Comparison of ENCODE assay signal across 21 mouse cellular contexts in the genomic region with DNA sequence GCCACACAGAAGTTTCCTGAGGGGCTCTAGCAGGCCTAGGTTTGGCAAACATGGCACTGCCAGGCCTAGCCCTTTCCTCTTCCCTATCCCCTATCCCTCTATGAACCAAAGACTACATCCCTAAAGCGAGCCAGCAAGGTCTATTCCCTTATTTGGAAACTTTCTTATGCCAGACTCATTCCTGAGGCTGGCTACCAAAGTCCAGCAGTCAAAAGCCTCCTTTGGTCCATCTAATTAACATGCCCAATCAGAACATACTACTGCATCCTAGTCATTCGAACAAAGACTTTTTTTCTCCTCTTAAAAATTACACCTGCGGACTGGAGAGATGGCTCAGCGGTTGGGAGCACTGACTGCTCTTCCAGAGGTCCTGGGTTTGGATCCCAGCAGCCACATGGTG. TPM values are rescaled to one million over a fixed set of nuclear protein-coding genes. Genes with fewer than 3 reads are reported as not detected.
A peak's percentile ranks its signal among the peaks of the same experiment; 100 is the strongest.
DNase-seq lines count a peak whose midpoint lies in the region; ATAC-seq and TF ChIP-seq lines count a peak whose summit lies in the region.
"Had no signal": no experiment of that assay in that cellular context is flagged by ENCODE, and none has a peak within 500 bp of the region (broad histone marks: within the 10 kb centered on the region; RNA-seq: fewer than 3 reads in every experiment).

No protein-coding gene starts in this region.

- H3K27ac ChIP-seq in kidney, adult 2 months (ENCODE audit: insufficient read depth, low read depth, low read length): no peak overlapping the region
- H3K27ac ChIP-seq in kidney, embryonic 15.5 days: no peak overlapping the region
- no peak overlapping the region for H3K27ac ChIP-seq in kidney, embryonic 16.5 days (ENCODE audit: low read length)
- H3K27ac ChIP-seq: embryonic facial prominence, embryonic 13.5 days; embryonic facial prominence, embryonic 15.5 days; forebrain, embryonic 10.5 days; forebrain, embryonic 12.5 days had no signal

- H3K27me3 ChIP-seq in kidney, adult 2 months (replicated peaks; ENCODE audit: control insufficient read depth, insufficient read depth, low read length): no peaks in the 10 kb centered on the region
- peaks cover 77% of the 10 kb centered on the region for H3K27me3 ChIP-seq in kidney, embryonic 15.5 days
- peaks cover 24% of the 10 kb centered on the region for H3K27me3 ChIP-seq in kidney, embryonic 16.5 days (ENCODE audit: insufficient read depth, low read length)

- peak; percentile 71 for DNase-seq in kidney, adult 2 months
- DNase-seq in kidney, adult 9 months: peak; percentile 59
- DNase-seq: adrenal gland, adult 2 months; adrenal gland, postnatal 10 days; adrenal gland, postnatal 25 days; cerebellum, adult 11 months; cerebellum, adult 18-20 months; cerebellum, adult 8-10 months; cerebellum, adult 9-11 months; cerebellum, postnatal 14 days; cerebellum, postnatal 36 days; embryo, embryonic 11 days had no signal

- no peak overlapping the region for H3K4me2 ChIP-seq in kidney, embryonic 15.5 days
- H3K4me2 ChIP-seq in kidney, embryonic 16.5 days (replicated peaks; ENCODE audit: low read depth, low read length): no peak overlapping the region
- H3K4me2 ChIP-seq: embryonic facial prominence, embryonic 13.5 days; embryonic facial prominence, embryonic 15.5 days; forebrain, embryonic 12.5 days had no signal

- H3K36me3 ChIP-seq in kidney, adult 2 months (ENCODE audit: control insufficient read depth, insufficient read depth, low read length): no peaks in the 10 kb centered on the region
- no peaks in the 10 kb centered on the region for H3K36me3 ChIP-seq in kidney, embryonic 15.5 days
- H3K36me3 ChIP-seq in kidney, embryonic 16.5 days (ENCODE audit: insufficient read depth, low read length): no peaks in the 10 kb centered on the region
- H3K36me3 ChIP-seq: embryonic facial prominence, embryonic 13.5 days; embryonic facial prominence, embryonic 15.5 days; forebrain, embryonic 10.5 days; forebrain, embryonic 12.5 days had no signal

- no peak for ATAC-seq in kidney, embryonic 15.5 days (replicated peaks; ENCODE audit: low FRiP score)
- no peak for ATAC-seq in kidney, embryonic 16.5 days (ENCODE audit: low FRiP score, low TSS enrichment)
- ATAC-seq: forebrain, embryonic 14.5 days; forebrain, embryonic 16.5 days had no signal

- WGBS in kidney, adult 2 months: 51% methylated on average over 4 of the region's 4 CpGs
- WGBS in kidney, embryonic 15.5 days: 84% methylated on average over 4 of the region's 4 CpGs
- WGBS in kidney, embryonic 16.5 days: 83% methylated on average over 4 of the region's 4 CpGs

- H3K9ac ChIP-seq in kidney, embryonic 15.5 days: no peak overlapping the region
- H3K9ac ChIP-seq in kidney, embryonic 16.5 days (replicated peaks; ENCODE audit: low read length): no peak overlapping the region
- H3K9ac ChIP-seq: embryonic facial prominence, embryonic 13.5 days; embryonic facial prominence, embryonic 15.5 days; forebrain, embryonic 12.5 days had no signal

- no peak for TF ChIP-seq POLR2A in kidney, adult 2 months (IDR thresholded peaks at IDR 0.05; ENCODE audit: low read depth, low read length)

- H3K4me1 ChIP-seq in kidney, adult 2 months (ENCODE audit: control insufficient read depth, insufficient read depth, low read length): peaks cover 4% of the 10 kb centered on the region; the same call in 1 of the 2 replicates
- H3K4me1 ChIP-seq in kidney, embryonic 15.5 days: peaks cover 9% of the 10 kb centered on the region; the same call in 1 of the 2 replicates
- H3K4me1 ChIP-seq in kidney, embryonic 16.5 days (ENCODE audit: insufficient read depth, low read length): no peaks in the 10 kb centered on the region

- H3K9me3 ChIP-seq in kidney, embryonic 15.5 days (replicated peaks): no peaks in the 10 kb centered on the region
- H3K9me3 ChIP-seq in kidney, embryonic 16.5 days (ENCODE audit: low read length): no peaks in the 10 kb centered on the region
- H3K9me3 ChIP-seq: embryonic facial prominence, embryonic 13.5 days; embryonic facial prominence, embryonic 15.5 days; forebrain, embryonic 10.5 days; forebrain, embryonic 12.5 days had no signal

- TF ChIP-seq CTCF in kidney, adult 2 months (conservative IDR thresholded peaks at IDR 0.05; ENCODE audit: insufficient read depth, insufficient read length, low read depth, low read length): no peak

- H3K4me3 ChIP-seq in kidney, adult 2 months (ENCODE audit: insufficient read depth, low read depth, low read length): no peak overlapping the region
- H3K4me3 ChIP-seq in kidney, embryonic 15.5 days (replicated peaks): no peak overlapping the region
- no peak overlapping the region for H3K4me3 ChIP-seq in kidney, embryonic 16.5 days (ENCODE audit: low read length)
- H3K4me3 ChIP-seq: embryonic facial prominence, embryonic 13.5 days; embryonic facial prominence, embryonic 15.5 days; erythroblast, embryonic 14.5 days; forebrain, embryonic 10.5 days; forebrain, embryonic 12.5 days had no signal

RNA-seq across cellular contexts. Expression of a gene that starts 22.9 kb away (rescaled TPM):
- 0.31 and 0.61 TPM in 2 replicates for polyA plus RNA-seq in kidney, adult 2 months (2012; rRNA removed)
- 0.31 and 0.35 TPM in 2 replicates for polyA plus RNA-seq in kidney, embryonic 15.5 days (2015; fragmentation: Nextera tagmentation; extraction: Ambion mirVana)
- 0.23 and 0.35 TPM in 2 replicates for polyA plus RNA-seq in kidney, embryonic 16.5 days (2015; fragmentation: Nextera tagmentation; extraction: Ambion mirVana)
- polyA plus RNA-seq: erythroblast, embryonic 14.5 days had no signal

RNA-seq across cellular contexts. Expression of a gene that starts 28.1 kb away (rescaled TPM):
- 5.6 and 6.5 TPM in 2 replicates for polyA plus RNA-seq in kidney, adult 2 months (2012; rRNA removed)
- polyA plus RNA-seq in kidney, embryonic 15.5 days (2015; fragmentation: Nextera tagmentation; extraction: Ambion mirVana): 11.5 and 11.7 TPM in 2 replicates
- 10.2 and 11.4 TPM in 2 replicates for polyA plus RNA-seq in kidney, embryonic 16.5 days (2015; fragmentation: Nextera tagmentation; extraction: Ambion mirVana)
